Mouse (Mus musculus) olfactory bulb, adult 2 months (tissue): ENCODE data around the gene Nudt7.

Experiments
- CTCF ChIP-seq: fragments of 200-500 bp; IDR thresholded peaks from 2 replicates; pipeline ENCODE4 v1.5.1; 2012; ENCODE audit warnings: low read depth, mild to moderate bottlenecking, low read length, moderate library complexity; ENCODE audit not compliant: insufficient read depth
- POLR2A ChIP-seq: fragments of 200-500 bp; IDR thresholded peaks from 2 replicates; pipeline ENCODE4 v1.6.1; 2012; ENCODE audit warnings: mild to moderate bottlenecking, low read depth, low read length, moderate library complexity; ENCODE audit not compliant: insufficient read depth

GRCm38 (mm10) chr8:114100561-114101206 is 32.7 kb upstream of the Nudt7 start:
- TF ChIP-seq POLR2A (no peak), CTCF (no peak)
